Mouse (Mus musculus): ENCODE measurements around the gene Eno2. TPM values are rescaled to one million over a fixed set of nuclear protein-coding genes. Genes with fewer than 3 reads are reported as not detected.

The Eno2 gene
- polyA plus RNA-seq, 1 experiment from 2014 or later: 6.0 TPM

- 68% methylated on average over 6 of the region's 6 CpGs for WGBS
- Histone ChIP-seq H3K9ac (no peak overlapping the region), H3K4me2 (no peak overlapping the region), H3K4me3 (no peak overlapping the region), H3K27ac (ENCODE audit: poor library complexity, severe bottlenecking) (no peak overlapping the region), H3K27me3 (replicated peaks) (no peaks in the 10 kb centered on the region), H3K9me3 (replicated peaks) (no peaks in the 10 kb centered on the region), H3K36me3 (no peaks in the 10 kb centered on the region), H3K4me1 (replicated peaks) (peaks cover 13% of the 10 kb centered on the region)
- no peak for ATAC-seq (ENCODE audit: insufficient number of reproducible peaks, low FRiP score)
These were observed 46.5 kb downstream of the Eno2 start for GRCm38 (mm10) chr6:124722876-124723473.

- H3K9me3 ChIP-seq (replicated peaks): no peaks in the 10 kb centered on the region
- H3K27me3 ChIP-seq (replicated peaks): no peaks in the 10 kb centered on the region
- H3K9ac ChIP-seq: no peak overlapping the region
- H3K4me3 ChIP-seq: no peak overlapping the region
- no peak overlapping the region for H3K4me2 ChIP-seq
- H3K4me1 ChIP-seq (replicated peaks): peaks cover 13% of the 10 kb centered on the region
- no peak for ATAC-seq (ENCODE audit: insufficient number of reproducible peaks, low FRiP score)
- 79% methylated on average over 11 of the region's 11 CpGs for WGBS
- H3K36me3 ChIP-seq: peaks cover 20% of the 10 kb centered on the region
- no peak overlapping the region for H3K27ac ChIP-seq (ENCODE audit: poor library complexity, severe bottlenecking)
These were observed 48.6 kb downstream of the Eno2 start for GRCm38 (mm10) chr6:124720904-124721303.

GRCm38 (mm10) chr6:124719354-124719978 lies 50.0 kb downstream of the Eno2 start:
- peaks cover 13% of the 10 kb centered on the region for H3K4me1 ChIP-seq (replicated peaks)
- no peak overlapping the region for H3K4me2 ChIP-seq
- H3K4me3 ChIP-seq: no peak overlapping the region
- H3K9me3 ChIP-seq (replicated peaks): no peaks in the 10 kb centered on the region
- no peaks in the 10 kb centered on the region for H3K27me3 ChIP-seq (replicated peaks)
- WGBS: 44% methylated on average over 7 of the region's 7 CpGs
- ATAC-seq (ENCODE audit: insufficient number of reproducible peaks, low FRiP score): no peak
- peaks cover 34% of the 10 kb centered on the region for H3K36me3 ChIP-seq
- H3K27ac ChIP-seq (ENCODE audit: poor library complexity, severe bottlenecking): no peak overlapping the region
- no peak overlapping the region for H3K9ac ChIP-seq

GRCm38 (mm10) chr6:124718703-124719102 lies 50.8 kb downstream of the Eno2 start:
- WGBS: 64% methylated on average over 16 of the region's 16 CpGs
- H3K9ac ChIP-seq: no peak overlapping the region
- peaks cover 20% of the 10 kb centered on the region for H3K4me1 ChIP-seq (replicated peaks)
- no peak overlapping the region for H3K4me3 ChIP-seq
- no peak overlapping the region for H3K4me2 ChIP-seq
- no peak overlapping the region for H3K27ac ChIP-seq (ENCODE audit: poor library complexity, severe bottlenecking)
- no peaks in the 10 kb centered on the region for H3K9me3 ChIP-seq (replicated peaks)
- ATAC-seq (ENCODE audit: insufficient number of reproducible peaks, low FRiP score): no peak
- H3K36me3 ChIP-seq: peaks cover 42% of the 10 kb centered on the region
- H3K27me3 ChIP-seq (replicated peaks): no peaks in the 10 kb centered on the region

GRCm38 (mm10) chr6:124717968-124718367 lies 51.5 kb downstream of the Eno2 start:
- WGBS: 76% methylated on average over 13 of the region's 13 CpGs
- Histone ChIP-seq H3K9ac (no peak overlapping the region), H3K4me2 (no peak overlapping the region), H3K27me3 (replicated peaks) (no peaks in the 10 kb centered on the region), H3K9me3 (replicated peaks) (no peaks in the 10 kb centered on the region), H3K4me1 (replicated peaks) (peaks cover 27% of the 10 kb centered on the region), H3K27ac (ENCODE audit: poor library complexity, severe bottlenecking) (no peak overlapping the region), H3K4me3 (no peak overlapping the region), H3K36me3 (peaks cover 43% of the 10 kb centered on the region)
- no peak for ATAC-seq (ENCODE audit: insufficient number of reproducible peaks, low FRiP score)

- WGBS: 68% methylated on average over 20 of the region's 20 CpGs
- Histone ChIP-seq H3K36me3 (peaks cover 43% of the 10 kb centered on the region), H3K9ac (no peak overlapping the region), H3K27me3 (replicated peaks) (no peaks in the 10 kb centered on the region), H3K27ac (ENCODE audit: poor library complexity, severe bottlenecking) (no peak overlapping the region), H3K9me3 (replicated peaks) (no peaks in the 10 kb centered on the region), H3K4me2 (no peak overlapping the region), H3K4me1 (replicated peaks) (peaks cover 30% of the 10 kb centered on the region), H3K4me3 (no peak overlapping the region)
- ATAC-seq (ENCODE audit: insufficient number of reproducible peaks, low FRiP score): no peak
These were observed 52.5 kb downstream of the Eno2 start for GRCm38 (mm10) chr6:124716864-124717490.

GRCm38 (mm10) chr6:124712918-124713317 lies 56.6 kb downstream of the Eno2 start:
- Histone ChIP-seq H3K36me3 (peaks cover 53% of the 10 kb centered on the region), H3K9ac (peak overlapping the region; percentile 92), H3K9me3 (replicated peaks) (no peaks in the 10 kb centered on the region), H3K4me3 (peak overlapping the region; percentile 76), H3K27ac (ENCODE audit: poor library complexity, severe bottlenecking) (peak overlapping the region; percentile 81), H3K4me1 (replicated peaks) (peaks cover 34% of the 10 kb centered on the region), H3K4me2 (peak overlapping the region; percentile 96), H3K27me3 (replicated peaks) (no peaks in the 10 kb centered on the region)
- ATAC-seq (ENCODE audit: insufficient number of reproducible peaks, low FRiP score): no peak
- 16% methylated on average over 11 of the region's 11 CpGs for WGBS

GRCm38 (mm10) chr6:124711824-124712782 lies 57.4 kb downstream of the Eno2 start, which contains the start of the genes Emg1 and Phb2:
Emg1 (minus strand) TSS chr6:124712178.
Phb2 (plus strand) TSS chr6:124712336.
- H3K36me3 ChIP-seq: peaks cover 51% of the 10 kb centered on the region
- peak within 1 kb of the TSS; percentile 76 for H3K4me3 ChIP-seq
- peak within 1 kb of the TSS; percentile 81 for H3K27ac ChIP-seq (ENCODE audit: poor library complexity, severe bottlenecking)
- peak within 1 kb of the TSS; percentile 96 for H3K4me2 ChIP-seq
- WGBS: under 1% methylated on average over 76 of the region's 76 CpGs
- peaks cover 34% of the 10 kb centered on the region for H3K4me1 ChIP-seq (replicated peaks)
- ATAC-seq (ENCODE audit: insufficient number of reproducible peaks, low FRiP score): peak; percentile 98
- peak within 1 kb of the TSS; percentile 92 for H3K9ac ChIP-seq
- H3K27me3 ChIP-seq (replicated peaks): no peaks in the 10 kb centered on the region
- H3K9me3 ChIP-seq (replicated peaks): no peaks in the 10 kb centered on the region

MicroRNAs encoded within 50 kb of the gene (microRNA counts, 519-probe panel; counts per million panel counts)
- microRNA mmu-miR-141 (not detected), microRNA mmu-miR-200c (2,691 counts per million, percentile 11 among the panel's probes with 10 or more counts)

Small RNA genes within 50 kb of the gene (microRNA-seq; reads per million reads assigned to microRNA genes)
- gene Mir141 (25.7 reads per million, percentile 35 among the genes with 10 or more reads in this experiment), gene Mir200c (129 reads per million, percentile 56 among the genes with 10 or more reads in this experiment)

Other genes with a start within 250 kb of the Eno2 start
- gene C1s1, start 227.3 kb downstream of the Eno2 start, polyA plus RNA-seq (2016; fragmentation: Nextera tagmentation; extraction: Ambion mirVana): 0.49 TPM in 1 of 2 replicates, not detected in the other
- not detected in 2 replicates for gene C1rb, start 199.4 kb downstream of the Eno2 start, polyA plus RNA-seq (2016; fragmentation: Nextera tagmentation; extraction: Ambion mirVana)
- gene C1s2, start 133.6 kb downstream of the Eno2 start, polyA plus RNA-seq (2016; fragmentation: Nextera tagmentation; extraction: Ambion mirVana): not detected in 2 replicates
- gene Lpcat3, start 106.6 kb downstream of the Eno2 start, polyA plus RNA-seq (2016; fragmentation: Nextera tagmentation; extraction: Ambion mirVana): 37.4 and 40.0 TPM in 2 replicates
- 105 and 107 TPM in 2 replicates for gene Emg1, start 57.5 kb downstream of the Eno2 start, polyA plus RNA-seq (2016; fragmentation: Nextera tagmentation; extraction: Ambion mirVana)
- 345 and 349 TPM in 2 replicates for gene Phb2, start 57.3 kb downstream of the Eno2 start, polyA plus RNA-seq (2016; fragmentation: Nextera tagmentation; extraction: Ambion mirVana)
- 4.4 and 4.9 TPM in 2 replicates for gene Ptpn6, start 31.0 kb downstream of the Eno2 start, polyA plus RNA-seq (2016; fragmentation: Nextera tagmentation; extraction: Ambion mirVana)
- gene Grcc10, start 28.3 kb downstream of the Eno2 start, polyA plus RNA-seq (2016; fragmentation: Nextera tagmentation; extraction: Ambion mirVana): 352 and 365 TPM in 2 replicates
- gene Gm45234, start 13.7 kb downstream of the Eno2 start, polyA plus RNA-seq (2016; fragmentation: Nextera tagmentation; extraction: Ambion mirVana): not detected in 2 replicates
- 9.5 and 10.2 TPM in 2 replicates for gene Atn1, start 13.1 kb downstream of the Eno2 start, polyA plus RNA-seq (2016; fragmentation: Nextera tagmentation; extraction: Ambion mirVana)
- gene Lrrc23, start 10.1 kb upstream of the Eno2 start, polyA plus RNA-seq (2016; fragmentation: Nextera tagmentation; extraction: Ambion mirVana): 0.55 TPM in 1 of 2 replicates, not detected in the other
- 8.7 and 9.1 TPM in 2 replicates for gene Spsb2, start 39.0 kb upstream of the Eno2 start, polyA plus RNA-seq (2016; fragmentation: Nextera tagmentation; extraction: Ambion mirVana)
- 1,356 and 1,406 TPM in 2 replicates for gene Tpi1, start 44.6 kb upstream of the Eno2 start, polyA plus RNA-seq (2016; fragmentation: Nextera tagmentation; extraction: Ambion mirVana)
- 119 and 121 TPM in 2 replicates for gene Usp5, start 59.8 kb upstream of the Eno2 start, polyA plus RNA-seq (2016; fragmentation: Nextera tagmentation; extraction: Ambion mirVana)
- 105 and 121 TPM in 2 replicates for gene Cdca3, start 59.9 kb upstream of the Eno2 start, polyA plus RNA-seq (2016; fragmentation: Nextera tagmentation; extraction: Ambion mirVana)
- gene Gnb3, start 70.6 kb upstream of the Eno2 start, polyA plus RNA-seq (2016; fragmentation: Nextera tagmentation; extraction: Ambion mirVana): 6.4 and 7.8 TPM in 2 replicates
- 19.2 and 21.9 TPM in 2 replicates for gene P3h3, start 88.1 kb upstream of the Eno2 start, polyA plus RNA-seq (2016; fragmentation: Nextera tagmentation; extraction: Ambion mirVana)
- gene Gpr162, start 94.3 kb upstream of the Eno2 start, polyA plus RNA-seq (2016; fragmentation: Nextera tagmentation; extraction: Ambion mirVana): 1.9 and 2.2 TPM in 2 replicates
- not detected in 2 replicates for gene Cd4, start 118.5 kb upstream of the Eno2 start, polyA plus RNA-seq (2016; fragmentation: Nextera tagmentation; extraction: Ambion mirVana)
- 1.4 and 1.5 TPM in 2 replicates for gene Lag3, start 142.0 kb upstream of the Eno2 start, polyA plus RNA-seq (2016; fragmentation: Nextera tagmentation; extraction: Ambion mirVana)
- 233 and 243 TPM in 2 replicates for gene Ptms, start 150.4 kb upstream of the Eno2 start, polyA plus RNA-seq (2016; fragmentation: Nextera tagmentation; extraction: Ambion mirVana)
- 357 and 358 TPM in 2 replicates for gene Mlf2, start 161.7 kb upstream of the Eno2 start, polyA plus RNA-seq (2016; fragmentation: Nextera tagmentation; extraction: Ambion mirVana)
- 148 and 149 TPM in 2 replicates for gene Cops7a, start 195.9 kb upstream of the Eno2 start, polyA plus RNA-seq (2016; fragmentation: Nextera tagmentation; extraction: Ambion mirVana)
- 0.39 and 0.45 TPM in 2 replicates for gene Pianp, start 227.0 kb upstream of the Eno2 start, polyA plus RNA-seq (2016; fragmentation: Nextera tagmentation; extraction: Ambion mirVana)
- 12.2 and 13.6 TPM in 2 replicates for gene Zfp384, start 239.5 kb upstream of the Eno2 start, polyA plus RNA-seq (2016; fragmentation: Nextera tagmentation; extraction: Ambion mirVana)